Mouse (Mus musculus): ENCODE results near the gene Olfr1378.

GRCm38 (mm10) chr11:50964886-50965285, 1.4 kb upstream of the Olfr1378 start:
- no peak for TF ChIP-seq CTCF (conservative IDR thresholded peaks at IDR 0.05; ENCODE audit: low read length)
- no peak for TF ChIP-seq NANOG (IDR thresholded peaks at IDR 0.05; ENCODE audit: borderline replicate concordance, low read length)
- no peak for TF ChIP-seq POU5F1 (IDR thresholded peaks at IDR 0.05; ENCODE audit: borderline replicate concordance, low read length)
